Mouse (Mus musculus) testis, postnatal 14 days (tissue): ENCODE measurements at regions not wholly inside any gene's neighbourhood (a gene's known extent, or its start where the extent isn't known, plus 50 kb on each side); places are given as distances from the start of the nearest gene placed in this dataset.

Experiments
- DNase-seq: peaks from one replicate; pipeline ENCODE4 v3.0.0; 2021; ENCODE audit warnings: low spot score

DNA sequence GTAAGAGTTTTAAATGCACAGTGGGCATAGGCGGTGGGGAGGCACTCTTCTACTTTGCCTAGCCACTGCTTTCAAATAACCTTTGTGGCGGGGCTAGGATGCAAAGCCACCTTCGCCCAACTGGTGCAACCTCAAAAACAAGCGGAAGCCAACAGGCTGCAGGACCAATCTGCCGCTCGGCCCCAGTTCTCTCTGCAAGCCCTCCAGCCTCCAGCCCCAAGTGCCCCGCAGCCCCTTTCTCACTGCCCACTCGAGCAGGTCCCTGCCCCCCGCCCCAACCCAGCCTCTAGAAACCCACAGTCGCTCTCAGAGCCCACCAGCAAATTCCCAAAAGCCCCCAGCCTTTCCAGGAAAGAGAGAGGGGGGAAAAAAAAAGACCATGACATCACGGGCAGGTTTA is 89.6 kb upstream of the Ssbp2 start:
- DNase-seq: no peak

DNA sequence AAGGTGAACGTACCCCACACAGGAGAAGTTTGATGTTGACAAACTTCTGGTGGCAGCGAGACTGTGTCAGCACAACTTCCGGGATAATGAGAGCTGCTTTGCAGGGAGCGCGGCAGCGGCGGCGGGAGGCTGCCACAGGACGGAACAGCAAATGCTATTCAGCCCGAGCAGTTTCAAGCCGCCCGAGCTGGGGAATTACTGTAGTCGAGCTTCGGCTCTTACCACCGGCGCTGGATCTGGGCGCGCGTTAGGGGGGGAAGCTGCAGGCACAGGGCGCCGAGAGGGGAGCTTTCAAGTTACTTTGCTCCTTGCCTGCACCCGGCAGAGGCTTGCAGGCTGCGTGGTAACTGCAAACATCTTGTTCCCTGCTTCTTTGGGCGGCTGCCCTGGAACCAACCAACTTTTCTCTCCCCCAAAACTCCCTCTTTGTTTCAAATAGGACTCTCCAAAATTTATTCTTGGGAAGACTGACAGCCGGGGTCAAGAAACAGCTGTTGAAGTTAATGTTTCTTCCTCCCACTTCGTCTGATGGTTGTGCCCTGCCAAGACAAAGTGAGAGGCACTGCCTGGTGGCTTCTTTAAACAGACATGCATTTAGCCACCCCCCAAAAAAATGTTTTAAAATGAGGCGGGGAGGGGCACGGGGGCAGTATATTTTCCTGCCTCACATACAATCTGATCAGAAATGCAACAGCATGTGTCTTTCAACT is 89.0 kb upstream of the Ssbp2 start:
- peak; percentile 89 for DNase-seq

GRCm38 (mm10) chr13:91371596-91371987 is 88.5 kb upstream of the Ssbp2 start:
- DNase-seq: no peak

DNA sequence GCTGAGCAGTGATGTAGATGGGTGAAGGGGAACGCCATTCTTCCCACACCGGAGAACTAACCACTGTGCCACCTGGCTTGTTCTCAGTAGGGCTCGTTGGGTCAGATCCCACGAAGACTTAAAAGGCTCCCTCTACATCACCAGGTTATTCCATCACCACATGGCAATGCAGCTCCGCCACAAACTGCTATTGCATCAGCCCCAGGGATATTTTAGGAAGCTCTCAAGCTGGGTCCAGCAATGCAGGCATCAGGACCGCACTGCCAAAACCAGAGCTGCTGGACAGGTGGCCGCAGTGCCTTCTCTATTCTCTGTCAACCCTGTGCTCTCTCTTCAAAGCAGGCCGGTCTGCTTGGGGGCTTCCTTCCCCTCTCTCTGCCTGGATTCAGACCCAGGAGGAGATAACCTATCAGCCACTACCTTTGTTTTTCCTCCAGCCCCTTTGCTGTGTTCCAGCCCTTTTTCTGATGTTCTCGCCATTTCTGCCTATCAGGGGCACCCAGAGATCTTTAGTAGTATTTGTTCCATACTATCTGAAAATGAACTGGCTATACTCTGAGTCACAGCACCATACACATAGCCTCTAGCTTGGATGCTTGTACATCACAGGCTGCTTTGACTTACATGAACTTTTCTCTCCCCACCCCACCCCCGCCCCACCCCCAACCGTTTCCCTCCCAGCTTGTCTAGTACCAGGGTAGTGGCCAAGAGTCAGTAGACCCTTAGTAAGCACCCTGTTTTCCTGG is 87.8 kb upstream of the Ssbp2 start:
- DNase-seq: no peak

DNA sequence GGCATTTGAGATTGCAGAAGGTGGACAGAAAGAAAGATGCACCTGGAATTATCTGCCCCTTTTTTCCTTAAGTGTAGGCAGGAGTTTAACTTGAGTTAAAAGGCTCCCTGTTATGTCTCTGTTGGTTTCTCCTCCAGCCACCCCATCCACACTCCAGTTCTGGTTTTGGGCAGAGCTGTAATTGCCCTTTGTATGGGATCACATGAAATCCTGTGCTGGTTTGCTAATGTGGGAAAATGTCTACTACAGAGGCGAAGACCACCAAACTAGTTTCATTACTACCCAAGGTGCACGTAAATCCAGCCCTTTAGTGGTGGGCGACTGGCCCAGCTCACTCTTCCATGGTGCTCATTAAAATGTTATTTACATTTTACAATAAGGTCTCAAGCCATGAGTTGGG is 85.9 kb upstream of the Ssbp2 start:
- peak; percentile 15 for DNase-seq

DNA sequence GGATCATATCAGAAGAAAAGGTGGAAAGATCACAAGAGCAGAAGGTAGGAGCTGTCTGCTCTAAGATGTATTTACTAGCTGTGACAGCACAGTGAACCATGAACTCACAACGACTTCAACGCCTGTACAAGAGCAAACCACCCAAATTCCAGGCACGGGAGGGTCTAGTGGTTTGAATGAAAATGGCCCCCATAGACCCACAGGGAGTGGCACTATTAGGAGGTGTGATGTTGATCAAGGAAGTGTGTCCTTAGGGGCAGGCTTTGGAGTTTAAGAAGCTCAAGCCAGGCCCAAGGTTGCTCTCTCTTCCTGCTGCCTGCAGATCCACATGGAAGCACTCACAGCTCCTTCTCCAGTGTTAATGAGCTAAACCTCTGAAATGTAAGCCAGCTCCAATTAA is 83.5 kb upstream of the Ssbp2 start:
- DNase-seq: no peak

DNA sequence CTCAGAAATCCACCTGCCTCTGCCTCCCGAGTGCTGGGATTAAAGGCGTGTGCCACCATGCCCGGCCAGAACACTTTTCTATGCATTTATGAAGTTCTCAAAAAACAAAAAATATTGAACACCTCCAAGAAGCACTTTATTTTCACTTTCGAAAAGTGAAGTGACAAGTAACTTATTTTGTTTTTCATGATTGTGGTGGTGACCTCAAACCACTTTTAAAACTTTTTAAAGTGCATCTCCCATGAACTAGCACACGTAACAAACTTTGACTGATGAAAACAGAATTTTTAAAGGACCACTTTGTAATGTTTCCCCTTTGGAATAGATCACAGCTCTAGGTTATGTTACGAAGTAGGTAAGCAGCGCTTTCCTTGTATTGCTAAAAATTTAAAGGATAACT is 82.7 kb upstream of the Ssbp2 start:
- no peak for DNase-seq

DNA sequence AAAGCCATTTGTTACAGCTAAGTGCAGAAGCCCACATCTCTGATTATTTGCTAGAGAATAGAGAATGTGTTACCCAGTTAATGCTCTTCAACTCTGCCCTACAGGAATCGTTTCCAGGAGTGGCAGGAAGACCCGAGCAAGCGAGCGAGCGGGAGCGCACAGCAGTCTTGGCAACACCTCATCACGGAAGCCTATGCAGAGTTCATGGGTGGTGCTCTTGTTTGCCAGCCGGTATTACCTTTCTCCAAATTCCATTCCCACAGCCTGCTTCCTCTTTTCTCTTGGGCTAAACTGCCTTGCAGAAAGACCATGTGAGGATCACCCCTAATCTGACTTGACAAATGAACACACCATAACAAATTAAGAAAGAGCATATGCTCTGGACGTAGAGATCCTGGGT is 82.1 kb upstream of the Ssbp2 start:
- DNase-seq: no peak

GRCm38 (mm10) chr13:91385393-91385792 is 74.7 kb upstream of the Ssbp2 start:
- DNase-seq: no peak

DNA sequence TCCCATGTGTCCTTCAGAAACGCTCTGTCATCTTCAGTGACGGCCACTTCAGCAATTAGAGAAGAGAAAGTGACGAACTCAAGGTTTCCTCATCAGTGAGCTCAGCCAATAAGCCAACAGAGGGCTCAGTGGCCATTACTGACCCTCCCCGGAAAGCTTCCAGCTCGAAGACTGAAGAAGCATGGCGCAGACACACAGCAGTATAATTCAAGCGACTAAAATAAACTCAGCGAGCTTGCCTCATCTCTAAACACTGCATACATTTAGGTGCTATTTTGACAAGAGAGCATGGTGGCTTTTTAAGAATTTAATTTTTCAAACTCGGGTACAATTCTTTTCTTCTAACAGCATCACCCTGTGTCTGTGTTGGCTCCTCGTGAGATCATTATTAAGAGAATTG is 72.2 kb upstream of the Ssbp2 start:
- DNase-seq: no peak

- DNase-seq: no peak
Observed at GRCm38 (mm10) chr13:91403632-91404031, 56.5 kb upstream of the Ssbp2 start.

GRCm38 (mm10) chr13:91405027-91405426 is 55.1 kb upstream of the Ssbp2 start:
- DNase-seq: no peak

GRCm38 (mm10) chr13:91410116-91410515 is 50.0 kb upstream of the Ssbp2 start:
- DNase-seq: no peak
